Mouse (Mus musculus): ENCODE data around the gene Abca2.

DNA sequence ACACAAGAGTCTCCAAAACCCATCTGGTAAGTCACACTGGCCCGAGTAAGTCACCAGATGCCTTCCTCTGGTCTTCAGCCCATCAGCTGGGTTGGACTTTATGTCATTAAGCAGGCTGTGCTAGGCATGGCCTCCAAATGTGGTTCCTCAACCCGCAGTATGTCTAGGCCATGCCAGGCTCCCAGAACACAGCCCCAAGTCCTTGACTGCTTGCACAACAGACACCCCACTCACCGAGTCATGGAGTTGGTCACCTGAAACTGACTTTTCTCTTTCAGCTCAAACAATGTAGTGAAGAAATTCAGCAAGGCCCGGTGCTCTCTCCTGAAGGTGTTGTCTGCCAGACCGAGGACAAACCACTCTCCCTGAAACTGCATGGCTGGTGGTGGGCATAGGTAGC lies 64.5 kb downstream of the Abca2 start:
- TF ChIP-seq CTCF (IDR thresholded peaks at IDR 0.05; ENCODE audit: insufficient read depth, low read depth, low read length) (no peak), POLR2A (IDR thresholded peaks at IDR 0.05; ENCODE audit: insufficient read depth, low read depth, low read length) (no peak)

Measured in olfactory bulb, adult 2 months (tissue).